Mouse (Mus musculus) intestine, embryonic 14.5 days (tissue): ENCODE measurements around the gene Ncstn. TPM values are rescaled to one million over a fixed set of nuclear protein-coding genes. Genes with fewer than 3 reads are reported as not detected.

Source experiments
- ATAC-seq: fragments of 200-750 bp; cut with Nextera tagmentation; replicated peaks from 2 replicates; pipeline ENCODE4 v1.8.0; 2017; ENCODE audit warnings: low read depth, moderate number of reproducible peaks, moderate TSS enrichment, moderate library complexity; ENCODE audit not compliant: low FRiP score, low TSS enrichment
- DNase-seq: peaks from one replicate; pipeline ENCODE4 v3.0.0-alpha.2; 2018; ENCODE audit warnings: low spot score
- H3K27ac ChIP-seq: fragments of 300-500 bp; sonication (generic); 2 replicates; pipeline ENCODE4 v1.5.1; 2014; ENCODE audit warnings: low read depth, mild to moderate bottlenecking, control low read depth
- H3K27me3 ChIP-seq: fragments of 300-500 bp; sonication (generic); replicated peaks from 2 replicates; pipeline ENCODE4 v1.6.1; 2014; ENCODE audit warnings: low read length, control low read depth; ENCODE audit not compliant: control insufficient read depth, insufficient read depth
- H3K36me3 ChIP-seq: fragments of 300-500 bp; sonication (generic); 2 replicates; pipeline ENCODE4 v1.6.1; 2014; ENCODE audit warnings: low read length, control low read depth; ENCODE audit not compliant: control insufficient read depth, insufficient read depth
- H3K4me1 ChIP-seq: fragments of 300-500 bp; sonication (generic); replicated peaks from 2 replicates; pipeline ENCODE4 v1.6.1; 2014; ENCODE audit warnings: low read length, control low read depth, mixed read lengths; ENCODE audit not compliant: control insufficient read depth, insufficient read depth
- H3K4me2 ChIP-seq: fragments of 300-500 bp; sonication (generic); 2 replicates; pipeline ENCODE4 v1.6.1; 2014; ENCODE audit warnings: low read length
- H3K4me3 ChIP-seq: fragments of 300-500 bp; sonication (generic); 2 replicates; pipeline ENCODE4 v1.5.1; 2014; ENCODE audit warnings: low read depth, low read length, control low read depth, mixed read lengths
- H3K9ac ChIP-seq: fragments of 300-500 bp; sonication (generic); 2 replicates; pipeline ENCODE4 v1.6.1; 2014; ENCODE audit warnings: mild to moderate bottlenecking, low read length
- H3K9me3 ChIP-seq: fragments of 300-500 bp; sonication (generic); 2 replicates; pipeline ENCODE4 v1.6.1; 2016; ENCODE audit warnings: low read length, control low read depth; ENCODE audit not compliant: control insufficient read depth
- WGBS: fragments of 180-500 bp; shearing (Covaris S2); extraction: QIAGEN DNeasy Blood & Tissue Kit; methylation state at CpG from one replicate; pipeline ENCODE4 v1.1.7; 2014; 5-methylcytosine and 5-hydroxymethylcytosine counted together
- polyA plus RNA-seq: library from polyadenylated mRNA; unstranded; fragments of >200 nt; fragmentation: Nextera tagmentation; extraction: Ambion mirVana; gene quantifications from 2 replicates; pipeline ENCODE4 v1.2.1, GENCODE M21; 2014

Ncstn gene
- polyA plus RNA-seq, 1 experiment from 2014 or later, result 140 TPM

DNA sequence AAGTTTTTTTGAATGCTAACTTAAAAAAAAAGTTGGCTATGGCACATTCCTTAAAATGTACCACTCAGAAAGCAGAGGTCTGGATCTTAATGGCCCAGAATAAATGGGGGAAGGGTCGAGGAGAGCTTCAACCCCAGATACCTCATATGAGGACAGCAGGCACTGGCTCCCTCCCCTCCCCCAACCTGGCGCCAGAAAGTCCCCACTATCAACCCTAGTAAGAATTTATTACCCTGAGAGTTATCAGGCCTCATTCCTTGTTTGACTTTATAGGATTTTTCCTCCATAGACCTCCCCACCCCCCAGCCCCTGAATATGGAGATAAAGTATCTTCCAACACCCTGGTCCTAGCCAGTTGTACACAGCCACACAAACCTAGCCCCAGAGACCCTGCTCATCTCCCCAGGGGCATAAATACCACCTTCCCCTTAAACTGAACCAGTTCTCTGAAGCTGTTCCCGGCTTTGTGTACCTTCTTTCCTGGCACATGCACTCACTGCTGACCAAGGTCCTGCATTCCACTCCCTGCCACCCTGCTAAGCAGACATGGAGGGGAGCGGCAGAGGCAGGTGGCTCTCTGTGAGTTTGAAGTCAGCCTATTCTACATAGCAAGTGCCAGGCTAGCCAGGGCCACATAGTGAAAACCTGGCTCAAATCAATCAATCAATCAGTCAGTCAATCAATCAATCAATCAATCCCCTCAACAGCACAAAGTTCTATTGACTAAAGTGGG, 19.1 kb downstream of the Ncstn start:
- H3K36me3 ChIP-seq, result peaks cover 34% of the 10 kb centered on the region
- H3K27me3 ChIP-seq, result no peaks in the 10 kb centered on the region
- no peak overlapping the region for H3K27ac ChIP-seq
- H3K9ac ChIP-seq, result no peak overlapping the region
- no peaks in the 10 kb centered on the region for H3K9me3 ChIP-seq
- no peak for DNase-seq
- no peak overlapping the region for H3K4me2 ChIP-seq
- H3K4me1 ChIP-seq, result no peaks in the 10 kb centered on the region; the same call in 1 of the 2 replicates
- WGBS, result 27% methylated on average over 4 of the region's 4 CpGs
- ATAC-seq, result peak; percentile 52; the same call in 1 of the 2 replicates
- H3K4me3 ChIP-seq, result no peak overlapping the region

DNA sequence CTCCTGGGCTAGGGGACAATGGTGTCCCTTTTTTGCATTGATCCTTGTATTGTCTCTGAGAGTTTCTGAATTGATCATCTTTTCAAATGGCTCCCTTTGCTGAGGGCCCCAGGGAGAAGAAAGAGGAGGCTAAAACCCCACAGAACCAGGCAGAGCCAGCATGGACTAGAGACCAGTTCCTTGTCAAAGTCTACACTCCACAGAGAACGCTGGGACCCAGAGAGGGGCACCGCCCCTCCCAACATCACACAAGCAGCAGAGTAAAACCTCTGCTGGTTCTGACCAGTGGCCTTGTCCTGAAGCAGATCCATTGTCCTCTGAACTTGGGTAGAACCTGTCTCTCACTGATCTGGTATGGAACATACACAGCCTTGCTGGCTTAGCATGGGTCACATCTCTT, 20.5 kb downstream of the Ncstn start:
- no peak for DNase-seq
- Histone ChIP-seq H3K27me3 (no peaks in the 10 kb centered on the region), H3K36me3 (peaks cover 21% of the 10 kb centered on the region), H3K4me3 (no peak overlapping the region), H3K9me3 (no peaks in the 10 kb centered on the region), H3K9ac (no peak overlapping the region), H3K27ac (no peak overlapping the region), H3K4me2 (no peak overlapping the region), H3K4me1 (no peaks in the 10 kb centered on the region; the same call in 1 of the 2 replicates)
- no peak for ATAC-seq
- 85% methylated on average over 2 of the region's 2 CpGs for WGBS

DNA sequence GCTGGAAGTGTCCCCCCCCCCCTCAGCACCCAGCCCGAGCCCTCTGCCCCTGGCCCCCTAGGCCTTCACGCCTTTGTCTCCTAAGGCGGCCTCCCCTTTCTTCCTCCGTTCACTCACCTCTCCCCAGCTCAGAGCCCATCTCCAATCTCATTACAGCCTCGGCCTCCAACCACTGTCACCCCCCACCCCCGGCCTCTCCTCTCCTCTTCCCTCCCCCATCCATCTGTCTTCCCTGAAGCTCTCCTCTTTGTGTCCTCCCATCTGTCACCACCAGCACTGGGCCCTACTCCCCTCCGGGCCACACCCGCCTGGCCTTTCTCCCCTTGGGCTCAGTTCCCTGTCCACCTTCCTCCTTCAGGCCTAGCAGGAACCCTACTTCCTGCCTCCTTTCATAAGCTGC, 21.4 kb downstream of the Ncstn start:
- WGBS, result 42% methylated on average over 8 of the region's 8 CpGs
- no peak overlapping the region for H3K4me2 ChIP-seq

DNA sequence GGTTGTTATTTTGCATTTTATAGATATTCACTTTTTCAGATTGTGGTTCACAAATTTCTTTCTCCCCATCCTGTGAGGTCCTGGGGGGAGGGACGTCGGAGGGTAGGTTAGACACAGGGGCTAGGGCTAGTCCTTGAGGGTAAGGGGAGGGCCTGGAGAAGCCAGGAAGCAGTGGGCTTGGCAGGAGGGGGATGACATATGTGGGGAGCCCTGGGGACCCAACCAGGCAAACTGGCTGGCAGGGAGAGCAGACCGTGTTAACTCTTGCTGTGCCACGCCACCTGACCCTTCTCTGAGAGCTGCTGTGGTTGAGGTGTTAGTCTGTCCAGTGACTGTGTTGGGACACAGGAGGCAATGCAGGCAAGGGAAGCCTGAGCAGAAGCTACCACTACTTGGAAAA, 21.9 kb downstream of the Ncstn start:
- H3K36me3 ChIP-seq, result peaks cover 6% of the 10 kb centered on the region
- no peak for ATAC-seq

More for the DNA sequence above, 21.4 kb downstream of the Ncstn start:
- DNase-seq, result no peak
- Histone ChIP-seq H3K27ac (no peak overlapping the region), H3K9me3 (no peaks in the 10 kb centered on the region), H3K4me3 (no peak overlapping the region), H3K27me3 (peaks cover 2% of the 10 kb centered on the region; the same call in 1 of the 2 replicates), H3K36me3 (peaks cover 12% of the 10 kb centered on the region), H3K4me1 (no peaks in the 10 kb centered on the region; the same call in 1 of the 2 replicates), H3K9ac (no peak overlapping the region)
- ATAC-seq, result no peak

DNA sequence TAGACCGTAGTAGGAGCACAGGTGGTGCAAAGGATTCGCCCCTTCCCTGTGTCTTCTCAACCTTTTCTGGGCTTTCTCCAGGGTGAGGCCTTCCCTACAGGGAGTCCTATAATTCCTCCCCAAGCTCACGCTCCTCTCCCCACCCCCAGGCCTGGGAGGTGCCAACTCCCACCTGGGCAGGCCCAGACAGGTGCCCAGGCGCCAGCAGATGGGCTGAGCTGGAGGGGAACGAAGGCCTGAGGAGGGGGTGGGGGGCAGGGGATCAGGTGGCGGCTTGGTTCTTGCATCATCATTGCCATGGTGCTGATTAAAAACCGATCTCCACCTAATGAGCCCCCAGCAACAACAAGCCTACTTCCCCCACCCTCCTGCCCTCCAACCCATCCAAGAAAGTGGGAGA, 23.7 kb downstream of the Ncstn start:
- Histone ChIP-seq H3K36me3 (no peaks in the 10 kb centered on the region), H3K4me1 (peaks cover 6% of the 10 kb centered on the region; the same call in 1 of the 2 replicates), H3K27me3 (peaks cover 25% of the 10 kb centered on the region), H3K9me3 (no peaks in the 10 kb centered on the region), H3K27ac (no peak overlapping the region), H3K4me2 (no peak overlapping the region), H3K9ac (no peak overlapping the region), H3K4me3 (no peak overlapping the region)
- ATAC-seq (no peak), DNase-seq (no peak)
- 68% methylated on average over 7 of the region's 7 CpGs for WGBS

More for the DNA sequence above, 21.9 kb downstream of the Ncstn start:
- Histone ChIP-seq H3K9ac (no peak overlapping the region), H3K4me2 (no peak overlapping the region), H3K4me1 (no peaks in the 10 kb centered on the region; the same call in 1 of the 2 replicates), H3K4me3 (no peak overlapping the region), H3K9me3 (no peaks in the 10 kb centered on the region), H3K27me3 (peaks cover 7% of the 10 kb centered on the region), H3K27ac (no peak overlapping the region)
- DNase-seq, result no peak
- WGBS, result 41% methylated on average over 4 of the region's 4 CpGs

DNA sequence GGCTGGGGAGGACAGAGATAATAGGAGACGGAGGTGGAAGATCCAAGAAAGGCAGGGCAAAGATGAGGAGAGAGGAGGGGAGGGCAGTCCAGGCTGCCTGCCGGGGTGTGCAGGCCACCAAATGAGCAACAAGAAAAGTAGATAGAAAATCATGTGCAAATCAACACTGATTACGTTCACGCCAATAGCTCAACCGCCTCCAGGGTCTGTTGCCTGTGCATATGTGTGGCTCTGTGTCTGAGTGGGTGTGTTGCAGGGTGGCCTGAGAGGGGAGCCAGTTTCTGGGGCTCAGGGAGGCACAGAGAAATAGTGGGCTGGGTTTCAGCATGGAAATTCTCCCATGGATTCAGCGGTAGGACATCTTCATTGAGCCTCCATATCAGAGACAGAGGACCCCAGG, 24.3 kb downstream of the Ncstn start:
- WGBS, result 74% methylated on average over 6 of the region's 6 CpGs
- Histone ChIP-seq H3K9me3 (no peaks in the 10 kb centered on the region), H3K4me1 (peaks cover 12% of the 10 kb centered on the region), H3K9ac (no peak overlapping the region), H3K27me3 (peaks cover 31% of the 10 kb centered on the region), H3K27ac (no peak overlapping the region), H3K4me2 (no peak overlapping the region), H3K4me3 (no peak overlapping the region), H3K36me3 (no peaks in the 10 kb centered on the region)
- no peak for ATAC-seq
- DNase-seq, result no peak

DNA sequence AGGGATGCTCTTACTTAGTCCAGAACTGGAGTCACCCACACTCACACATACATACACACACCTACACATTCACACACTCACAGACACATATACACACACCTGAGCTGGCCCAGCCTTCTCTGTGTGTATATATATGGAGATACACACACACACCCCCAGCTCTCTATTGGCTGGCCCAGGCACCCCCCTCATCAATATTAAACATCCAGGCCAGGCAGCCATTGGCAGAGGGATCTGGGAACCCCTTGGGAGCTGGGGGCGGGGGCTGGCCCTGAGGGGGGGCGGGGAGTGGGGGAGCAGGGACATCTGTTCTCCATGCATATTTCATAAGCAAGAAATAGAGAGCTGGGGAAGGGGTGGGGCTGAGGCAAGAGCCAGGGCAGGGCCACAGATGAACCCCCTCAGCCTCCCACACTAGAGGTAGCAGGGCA, 25.1 kb downstream of the Ncstn start, which contains the start of gene Nhlh1:
Gene Nhlh1 (minus strand): TSS at position 83 of the 431 bp plus-strand sequence.
- Histone ChIP-seq H3K9me3 (no peaks in the 10 kb centered on the region), H3K36me3 (no peaks in the 10 kb centered on the region), H3K9ac (no peak within 1 kb of the TSS), H3K4me3 (no peak within 1 kb of the TSS), H3K4me1 (peaks cover 13% of the 10 kb centered on the region), H3K4me2 (no peak within 1 kb of the TSS), H3K27me3 (peaks cover 39% of the 10 kb centered on the region), H3K27ac (no peak within 1 kb of the TSS)
- ATAC-seq (no peak), DNase-seq (no peak)
- WGBS, result 38% methylated on average over 2 of the region's 2 CpGs

DNA sequence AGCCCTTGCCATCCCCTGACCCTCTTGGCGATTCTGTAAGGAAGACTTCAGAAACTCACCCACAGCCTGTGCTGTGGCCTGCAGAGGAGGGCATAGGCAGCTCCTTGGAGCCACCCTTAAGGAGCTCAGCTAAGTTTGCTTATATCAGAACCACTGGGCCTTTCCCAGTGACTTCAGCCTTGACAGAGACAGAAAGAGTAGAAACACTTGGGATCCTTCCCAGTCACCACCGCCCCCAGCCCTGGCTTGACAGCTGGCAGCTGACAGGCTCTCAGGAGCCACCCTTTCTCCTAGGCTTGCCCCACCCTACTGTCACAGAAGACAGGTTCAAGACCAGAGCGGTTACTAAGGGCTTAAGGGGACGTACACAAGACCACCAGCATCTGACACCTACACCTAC, 26.3 kb downstream of the Ncstn start:
- H3K9ac ChIP-seq, result no peak overlapping the region
- ATAC-seq (no peak), DNase-seq (no peak)
- no peaks in the 10 kb centered on the region for H3K36me3 ChIP-seq
- peaks cover 13% of the 10 kb centered on the region for H3K4me1 ChIP-seq
- 72% methylated on average over 4 of the region's 4 CpGs for WGBS
- no peak overlapping the region for H3K27ac ChIP-seq
- no peaks in the 10 kb centered on the region for H3K9me3 ChIP-seq
- H3K4me2 ChIP-seq, result no peak overlapping the region
- H3K27me3 ChIP-seq, result peaks cover 42% of the 10 kb centered on the region
- H3K4me3 ChIP-seq, result no peak overlapping the region
